Mouse (Mus musculus): ENCODE results near the gene Spaca4. TPM values are rescaled to one million over a fixed set of nuclear protein-coding genes. Genes with fewer than 3 reads are reported as not detected.

The Spaca4 gene
- polyA plus RNA-seq, 1 experiment from 2014 or later: 0.79 TPM

DNA sequence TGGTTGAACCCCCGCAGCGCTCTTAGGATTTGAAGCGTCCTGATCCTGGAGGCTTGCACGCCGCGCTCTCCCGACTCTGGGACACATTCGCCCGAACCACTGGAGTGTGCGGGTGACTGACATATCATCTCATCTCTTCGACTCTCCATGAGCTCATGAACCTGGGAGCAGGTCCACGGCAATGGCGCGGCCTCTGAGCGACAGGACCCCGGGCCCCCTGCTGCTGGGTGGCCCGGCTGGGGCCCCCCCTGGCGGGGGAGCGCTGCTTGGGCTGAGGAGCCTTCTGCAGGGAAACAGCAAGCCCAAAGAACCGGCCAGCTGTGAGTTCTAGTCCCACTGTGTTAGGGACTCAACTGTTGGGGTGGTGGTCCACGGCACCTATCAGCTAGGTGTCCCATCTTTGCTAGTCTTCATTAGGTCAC, 20.2 kb downstream of the Spaca4 start:
- peaks cover 1% of the 10 kb centered on the region; the same call in 1 of the 2 replicates for H3K27me3 ChIP-seq (ENCODE audit: control insufficient read depth, insufficient read depth, low read length)
- H3K4me1 ChIP-seq (ENCODE audit: control insufficient read depth, insufficient read depth, low read length): peaks cover 36% of the 10 kb centered on the region
- H3K36me3 ChIP-seq (ENCODE audit: control insufficient read depth, insufficient read depth, low read length): no peaks in the 10 kb centered on the region; the same call in 1 of the 2 replicates
- peak overlapping the region; percentile 80 for H3K9ac ChIP-seq (ENCODE audit: low read length)
- H3K4me2 ChIP-seq (ENCODE audit: low read depth, low read length): peak overlapping the region; percentile 93
- H3K4me3 ChIP-seq (replicated peaks; ENCODE audit: low read length): peak overlapping the region; percentile 71
- peak overlapping the region; percentile 97 for H3K27ac ChIP-seq (ENCODE audit: low read length)
- no peak for ATAC-seq (ENCODE audit: insufficient read depth, low FRiP score)
- WGBS: under 1% methylated on average over 21 of the region's 21 CpGs
- H3K9me3 ChIP-seq (replicated peaks; ENCODE audit: control insufficient read depth, low read length): no peaks in the 10 kb centered on the region

DNA sequence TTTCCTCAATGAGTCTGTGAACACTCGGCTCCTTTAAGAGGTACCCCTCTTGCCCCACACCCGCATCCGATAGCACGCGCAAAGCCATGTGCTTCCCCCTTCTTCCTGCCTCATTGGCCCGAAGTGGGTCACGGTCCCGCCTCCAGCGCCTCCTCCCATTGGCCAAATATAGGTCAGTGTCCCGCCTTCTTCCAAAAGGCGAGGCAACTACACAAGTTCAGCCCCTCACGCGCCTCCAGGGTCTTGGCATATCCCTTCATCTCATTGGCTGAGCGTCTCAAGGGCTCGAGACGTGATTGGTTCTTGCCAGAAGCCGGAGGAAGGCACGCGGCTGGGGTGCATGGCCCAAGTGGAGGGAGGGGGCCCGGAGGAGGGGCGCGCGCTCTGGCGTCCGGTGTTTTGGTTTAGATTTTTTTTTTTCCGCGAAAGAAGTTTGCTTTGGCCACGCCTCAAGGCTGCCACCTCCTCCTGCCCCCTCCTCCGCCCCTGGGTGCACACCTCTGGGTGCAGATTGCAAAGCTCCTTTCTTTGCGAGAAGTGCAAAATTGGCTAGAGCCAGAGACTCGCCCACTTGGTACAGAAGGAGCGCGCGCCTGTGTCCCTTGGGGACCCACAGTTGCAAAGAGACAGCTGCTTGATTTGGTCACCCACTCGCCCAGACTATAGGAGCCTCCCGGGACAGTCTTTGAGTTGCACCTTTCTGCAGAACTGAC, 20.7 kb downstream of the Spaca4 start, which contains the start of gene Dbp:
TSS of gene Dbp (plus strand) at position 359 of the 713 bp plus-strand sequence.
- under 1% methylated on average over 36 of the region's 36 CpGs for WGBS
- Histone ChIP-seq H3K27me3 (ENCODE audit: control insufficient read depth, insufficient read depth, low read length) (peaks cover 7% of the 10 kb centered on the region; the same call in 1 of the 2 replicates), H3K27ac (ENCODE audit: low read length) (peak within 1 kb of the TSS; percentile 97), H3K36me3 (ENCODE audit: control insufficient read depth, insufficient read depth, low read length) (no peaks in the 10 kb centered on the region; the same call in 1 of the 2 replicates), H3K4me3 (replicated peaks; ENCODE audit: low read length) (peak within 1 kb of the TSS; percentile 71), H3K9me3 (replicated peaks; ENCODE audit: control insufficient read depth, low read length) (no peaks in the 10 kb centered on the region), H3K4me1 (ENCODE audit: control insufficient read depth, insufficient read depth, low read length) (peaks cover 41% of the 10 kb centered on the region), H3K4me2 (ENCODE audit: low read depth, low read length) (peak within 1 kb of the TSS; percentile 93), H3K9ac (ENCODE audit: low read length) (peak within 1 kb of the TSS; percentile 80)
- peak; percentile 89 for ATAC-seq (ENCODE audit: insufficient read depth, low FRiP score)

DNA sequence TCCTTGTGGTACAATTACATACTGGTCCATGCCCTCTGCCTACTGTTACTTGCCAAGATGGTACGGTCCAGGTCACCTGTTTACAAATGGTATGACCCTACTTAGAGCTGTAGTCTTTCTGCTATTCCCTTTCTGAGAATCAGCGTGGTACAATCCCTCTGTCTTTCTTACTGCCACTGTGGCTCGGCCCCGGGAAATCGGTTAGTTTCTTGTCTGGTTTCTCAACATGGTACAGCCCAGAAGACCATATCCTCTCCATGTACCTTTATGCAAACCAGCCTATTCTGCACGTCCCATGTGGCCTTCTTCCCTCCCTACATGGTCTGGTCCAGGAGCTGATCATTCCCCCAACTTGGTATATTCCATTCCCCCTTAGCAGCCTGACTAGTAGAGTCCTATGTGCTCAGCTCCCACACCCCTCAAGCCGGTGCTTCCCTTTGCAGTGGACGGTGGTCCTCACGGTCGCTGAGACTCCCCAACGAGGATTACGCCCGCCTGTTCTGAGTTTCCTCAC, 21.5 kb downstream of the Spaca4 start:
- WGBS: under 1% methylated on average over 13 of the region's 13 CpGs
- Histone ChIP-seq H3K9ac (ENCODE audit: low read length) (peak overlapping the region; percentile 77), H3K4me3 (replicated peaks; ENCODE audit: low read length) (peak overlapping the region; percentile 71), H3K27me3 (ENCODE audit: control insufficient read depth, insufficient read depth, low read length) (peaks cover 14% of the 10 kb centered on the region; the same call in 1 of the 2 replicates), H3K36me3 (ENCODE audit: control insufficient read depth, insufficient read depth, low read length) (no peaks in the 10 kb centered on the region), H3K4me1 (ENCODE audit: control insufficient read depth, insufficient read depth, low read length) (peaks cover 43% of the 10 kb centered on the region), H3K9me3 (replicated peaks; ENCODE audit: control insufficient read depth, low read length) (no peaks in the 10 kb centered on the region), H3K27ac (ENCODE audit: low read length) (peak overlapping the region; percentile 90), H3K4me2 (ENCODE audit: low read depth, low read length) (peak overlapping the region; percentile 93)
- ATAC-seq (ENCODE audit: insufficient read depth, low FRiP score): peak; percentile 54

DNA sequence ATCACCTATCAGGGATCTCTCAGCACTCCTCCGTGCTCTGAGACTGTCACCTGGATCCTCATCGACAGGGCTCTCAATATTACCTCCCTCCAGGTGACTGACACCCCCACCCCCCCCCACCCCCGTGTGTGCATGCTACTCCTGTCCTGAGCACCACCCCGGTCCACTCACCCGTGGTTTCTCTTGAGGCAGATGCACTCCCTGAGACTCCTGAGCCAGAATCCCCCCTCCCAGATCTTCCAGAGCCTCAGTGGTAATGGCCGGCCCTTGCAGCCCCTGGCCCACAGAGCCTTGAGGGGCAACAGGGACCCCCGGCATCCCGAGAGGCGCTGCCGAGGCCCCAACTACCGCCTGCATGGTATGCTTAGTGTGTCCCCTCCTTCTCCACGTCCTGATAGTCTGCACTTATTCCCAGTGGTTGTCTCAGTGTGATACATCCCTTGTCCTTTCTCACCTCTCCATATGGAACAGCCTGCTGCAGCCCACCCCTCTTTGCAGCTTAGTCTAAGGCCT, 22.0 kb downstream of the Spaca4 start:
- Histone ChIP-seq H3K9me3 (replicated peaks; ENCODE audit: control insufficient read depth, low read length) (no peaks in the 10 kb centered on the region), H3K36me3 (ENCODE audit: control insufficient read depth, insufficient read depth, low read length) (no peaks in the 10 kb centered on the region), H3K4me1 (ENCODE audit: control insufficient read depth, insufficient read depth, low read length) (peaks cover 43% of the 10 kb centered on the region), H3K27me3 (ENCODE audit: control insufficient read depth, insufficient read depth, low read length) (peaks cover 19% of the 10 kb centered on the region; the same call in 1 of the 2 replicates), H3K4me3 (replicated peaks; ENCODE audit: low read length) (peak overlapping the region; percentile 71), H3K27ac (ENCODE audit: low read length) (peak overlapping the region; percentile 90), H3K4me2 (ENCODE audit: low read depth, low read length) (peak overlapping the region; percentile 93), H3K9ac (ENCODE audit: low read length) (peak overlapping the region; percentile 77)
- WGBS: 38% methylated on average over 12 of the region's 12 CpGs
- no peak for ATAC-seq (ENCODE audit: insufficient read depth, low FRiP score)

DNA sequence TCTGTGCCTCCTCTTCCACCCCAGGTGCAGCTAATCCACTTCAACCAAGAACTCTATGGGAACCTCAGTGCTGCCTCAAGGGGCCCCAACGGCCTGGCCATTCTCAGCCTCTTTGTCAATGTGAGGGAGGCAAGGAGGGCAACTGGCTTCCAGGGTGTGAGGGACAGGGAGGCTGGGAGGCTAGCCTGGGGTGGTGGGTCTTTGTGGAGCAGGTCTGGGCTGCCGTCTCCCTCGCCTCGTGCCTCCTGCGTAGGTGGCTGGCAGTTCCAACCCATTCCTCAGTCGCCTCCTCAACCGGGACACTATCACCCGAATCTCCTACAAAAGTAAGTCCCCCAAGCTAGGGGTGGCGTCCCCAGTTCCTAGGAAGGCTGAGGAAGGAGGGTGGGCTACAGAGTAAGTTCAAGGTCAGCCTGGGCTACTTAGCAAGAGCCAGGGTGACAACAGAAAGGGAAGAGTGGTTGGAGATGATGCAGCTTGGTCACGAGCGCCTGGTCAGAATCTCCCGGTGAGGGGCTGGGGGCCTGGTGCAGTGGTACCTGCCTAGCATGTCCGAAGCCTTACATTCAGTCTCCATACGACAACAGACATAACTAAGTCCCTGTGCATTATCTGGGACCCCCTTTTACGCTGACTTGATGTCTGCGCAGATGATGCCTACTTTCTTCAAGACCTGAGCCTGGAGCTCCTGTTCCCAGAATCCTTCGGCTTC, 22.6 kb downstream of the Spaca4 start:
- H3K9me3 ChIP-seq (replicated peaks; ENCODE audit: control insufficient read depth, low read length): no peaks in the 10 kb centered on the region
- no peak for ATAC-seq (ENCODE audit: insufficient read depth, low FRiP score)
- no peak overlapping the region for H3K4me2 ChIP-seq (ENCODE audit: low read depth, low read length)
- H3K27ac ChIP-seq (ENCODE audit: low read length): no peak overlapping the region
- 87% methylated on average over 17 of the region's 17 CpGs for WGBS
- no peak overlapping the region for H3K9ac ChIP-seq (ENCODE audit: low read length)
- H3K4me3 ChIP-seq (replicated peaks; ENCODE audit: low read length): no peak overlapping the region
- H3K4me1 ChIP-seq (ENCODE audit: control insufficient read depth, insufficient read depth, low read length): peaks cover 37% of the 10 kb centered on the region
- no peaks in the 10 kb centered on the region for H3K36me3 ChIP-seq (ENCODE audit: control insufficient read depth, insufficient read depth, low read length)
- peaks cover 20% of the 10 kb centered on the region; the same call in 1 of the 2 replicates for H3K27me3 ChIP-seq (ENCODE audit: control insufficient read depth, insufficient read depth, low read length)

DNA sequence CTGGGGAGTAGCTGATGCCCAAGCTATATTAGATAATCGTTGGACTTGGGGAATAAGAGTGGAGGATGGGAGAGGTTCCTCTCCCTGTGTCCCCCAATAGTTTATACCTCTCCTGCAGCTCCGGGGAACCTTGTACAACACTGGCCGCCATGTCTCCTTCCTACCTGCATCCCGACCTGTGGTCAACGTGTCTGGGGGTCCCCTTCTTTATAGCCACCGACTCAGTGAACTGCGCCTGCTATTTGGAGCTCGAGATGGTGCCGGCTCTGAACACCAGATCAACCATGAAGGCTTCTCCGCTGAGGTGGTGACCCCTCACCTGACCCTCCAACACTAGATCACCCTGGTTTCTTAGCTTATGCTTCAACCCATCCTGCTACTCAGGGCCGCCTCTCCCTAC, 23.3 kb downstream of the Spaca4 start:
- no peak overlapping the region for H3K27ac ChIP-seq (ENCODE audit: low read length)

DNA sequence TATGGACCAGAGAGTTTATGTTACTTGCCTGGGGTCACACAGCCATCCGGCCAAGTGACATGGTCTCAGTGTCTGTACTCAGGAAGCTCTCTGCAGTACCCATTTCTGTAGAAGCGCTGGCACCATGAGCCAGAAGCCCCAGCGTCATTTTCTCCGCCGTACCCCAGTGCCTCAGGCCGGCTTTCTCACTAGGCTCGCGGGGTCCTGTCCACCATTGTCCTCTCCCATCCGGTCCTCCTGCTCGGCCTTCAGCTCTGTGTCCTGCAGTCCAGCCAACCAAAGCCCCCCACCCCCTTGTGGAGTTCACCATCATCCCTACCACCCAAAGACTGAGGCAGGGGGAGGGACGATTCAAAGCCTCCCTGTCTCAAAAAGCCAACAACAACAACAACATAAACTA, 24.0 kb downstream of the Spaca4 start:
- no peak overlapping the region for H3K27ac ChIP-seq (ENCODE audit: low read length)
- WGBS: 88% methylated on average over 11 of the region's 11 CpGs
- H3K9ac ChIP-seq (ENCODE audit: low read length): no peak overlapping the region
- no peaks in the 10 kb centered on the region for H3K36me3 ChIP-seq (ENCODE audit: control insufficient read depth, insufficient read depth, low read length)
- 0 out of 2 replicates have a peak overlapping the region, but pooled peaks have one; percentile 40 for H3K4me3 ChIP-seq (replicated peaks; ENCODE audit: low read length)
- 0 out of 2 replicates have a peak overlapping the region, but pooled peaks have one; percentile 57 for H3K4me2 ChIP-seq (ENCODE audit: low read depth, low read length)
- peaks cover 28% of the 10 kb centered on the region for H3K4me1 ChIP-seq (ENCODE audit: control insufficient read depth, insufficient read depth, low read length)
- ATAC-seq (ENCODE audit: insufficient read depth, low FRiP score): no peak
- no peaks in the 10 kb centered on the region for H3K9me3 ChIP-seq (replicated peaks; ENCODE audit: control insufficient read depth, low read length)
- peaks cover 20% of the 10 kb centered on the region; the same call in 1 of the 2 replicates for H3K27me3 ChIP-seq (ENCODE audit: control insufficient read depth, insufficient read depth, low read length)

More for the DNA sequence above, 23.3 kb downstream of the Spaca4 start:
- no peak overlapping the region for H3K9ac ChIP-seq (ENCODE audit: low read length)
- H3K4me1 ChIP-seq (ENCODE audit: control insufficient read depth, insufficient read depth, low read length): peaks cover 33% of the 10 kb centered on the region
- no peak overlapping the region for H3K4me3 ChIP-seq (replicated peaks; ENCODE audit: low read length)
- H3K27me3 ChIP-seq (ENCODE audit: control insufficient read depth, insufficient read depth, low read length): peaks cover 20% of the 10 kb centered on the region; the same call in 1 of the 2 replicates
- whole genome bisulfite sequencing: 94% methylated on average over 11 of the region's 11 CpGs
- no peak for ATAC-seq (ENCODE audit: insufficient read depth, low FRiP score)
- H3K4me2 ChIP-seq (ENCODE audit: low read depth, low read length): no peak overlapping the region
- H3K36me3 ChIP-seq (ENCODE audit: control insufficient read depth, insufficient read depth, low read length): no peaks in the 10 kb centered on the region
- H3K9me3 ChIP-seq (replicated peaks; ENCODE audit: control insufficient read depth, low read length): no peaks in the 10 kb centered on the region

DNA sequence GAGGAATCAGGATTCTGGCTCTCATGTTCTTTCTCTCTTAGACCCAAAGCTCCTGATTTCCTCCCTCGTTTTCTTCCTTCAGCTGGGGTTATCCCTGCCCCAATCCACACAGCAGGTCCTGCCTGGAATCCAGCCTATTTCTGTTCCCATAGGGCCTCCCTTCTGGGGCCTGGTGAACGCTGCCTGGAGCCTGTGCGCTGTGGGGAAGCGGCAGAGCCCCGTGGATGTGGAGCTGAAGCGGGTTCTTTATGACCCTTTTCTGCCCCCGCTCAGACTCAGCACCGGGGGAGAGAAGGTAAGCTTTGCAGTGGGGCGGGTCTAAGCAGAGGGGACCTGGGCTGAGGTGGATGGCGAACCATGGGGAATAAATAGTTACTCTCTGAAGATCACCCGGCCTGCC, 24.5 kb downstream of the Spaca4 start:
- Histone ChIP-seq H3K9me3 (replicated peaks; ENCODE audit: control insufficient read depth, low read length) (no peaks in the 10 kb centered on the region), H3K4me3 (replicated peaks; ENCODE audit: low read length) (peak overlapping the region; percentile 40), H3K36me3 (ENCODE audit: control insufficient read depth, insufficient read depth, low read length) (no peaks in the 10 kb centered on the region), H3K27me3 (ENCODE audit: control insufficient read depth, insufficient read depth, low read length) (peaks cover 20% of the 10 kb centered on the region; the same call in 1 of the 2 replicates), H3K27ac (ENCODE audit: low read length) (peak overlapping the region; percentile 5; the same call in 1 of the 2 replicates), H3K4me1 (ENCODE audit: control insufficient read depth, insufficient read depth, low read length) (peaks cover 25% of the 10 kb centered on the region), H3K4me2 (ENCODE audit: low read depth, low read length) (peak overlapping the region; percentile 57), H3K9ac (ENCODE audit: low read length) (peak overlapping the region; percentile 54)
- 36% methylated on average over 11 of the region's 11 CpGs for WGBS
- ATAC-seq (ENCODE audit: insufficient read depth, low FRiP score): no peak

All from stomach, embryonic 16.5 days (tissue).